Mouse (Mus musculus) liver, embryonic 16.5 days (tissue): ENCODE measurements around the gene Mxra7. TPM values are rescaled to one million over a fixed set of nuclear protein-coding genes. Genes with fewer than 3 reads are reported as not detected.

ENCODE experiments used
- ATAC-seq: fragments of 200-750 bp; cut with Nextera tagmentation; 2 replicates; pipeline ENCODE4 v1.8.0; 2017; ENCODE audit warnings: low read depth, mild to moderate bottlenecking, moderate number of reproducible peaks, moderate library complexity
- H3K27ac ChIP-seq: fragments of 300-500 bp; sonication (generic); 2 replicates; pipeline ENCODE4 v1.5.1; 2014; ENCODE audit warnings: mild to moderate bottlenecking, low read length
- H3K27me3 ChIP-seq: fragments of 300-500 bp; sonication (generic); 2 replicates; pipeline ENCODE4 v1.6.1; 2014; ENCODE audit warnings: low read depth, low read length, mixed read lengths; ENCODE audit not compliant: control insufficient read depth, insufficient read depth
- H3K36me3 ChIP-seq: fragments of 300-500 bp; sonication (generic); 2 replicates; pipeline ENCODE4 v1.6.1; 2014; ENCODE audit warnings: mild to moderate bottlenecking; ENCODE audit not compliant: control insufficient read depth, insufficient read depth
- H3K4me1 ChIP-seq: fragments of 300-500 bp; sonication (generic); 2 replicates; pipeline ENCODE4 v1.6.1; 2014; ENCODE audit warnings: low read depth, low read length, mixed read lengths; ENCODE audit not compliant: control insufficient read depth
- H3K4me2 ChIP-seq: fragments of 300-500 bp; sonication (generic); 2 replicates; pipeline ENCODE4 v1.6.1; 2014; ENCODE audit warnings: low read depth, low read length, mixed read lengths
- H3K4me3 ChIP-seq: fragments of 300-500 bp; sonication (generic); 2 replicates; pipeline ENCODE4 v1.5.1; 2014; ENCODE audit warnings: low read depth, mild to moderate bottlenecking, low read length
- H3K9ac ChIP-seq: fragments of 300-500 bp; sonication (generic); 2 replicates; pipeline ENCODE4 v1.6.1; 2014; ENCODE audit warnings: low read depth, low read length
- H3K9me3 ChIP-seq: fragments of 300-500 bp; sonication (generic); replicated peaks from 2 replicates; pipeline ENCODE4 v1.6.1; 2016; ENCODE audit warnings: low read length; ENCODE audit not compliant: control insufficient read depth
- WGBS: fragments of 180-500 bp; shearing (Covaris S2); extraction: QIAGEN DNeasy Blood & Tissue Kit; methylation state at CpG from one replicate; pipeline ENCODE4 v1.1.7; 2014; ENCODE audit not compliant: insufficient replicate concordance; 5-methylcytosine and 5-hydroxymethylcytosine counted together
- polyA plus RNA-seq: library from polyadenylated mRNA; unstranded; fragments of >200 nt; fragmentation: Nextera tagmentation; extraction: Ambion mirVana; gene quantifications from 2 replicates; pipeline ENCODE4 v1.2.1, GENCODE M21; 2015

The Mxra7 gene
- polyA plus RNA-seq, 1 experiment from 2014 or later = 1.4 TPM

DNA sequence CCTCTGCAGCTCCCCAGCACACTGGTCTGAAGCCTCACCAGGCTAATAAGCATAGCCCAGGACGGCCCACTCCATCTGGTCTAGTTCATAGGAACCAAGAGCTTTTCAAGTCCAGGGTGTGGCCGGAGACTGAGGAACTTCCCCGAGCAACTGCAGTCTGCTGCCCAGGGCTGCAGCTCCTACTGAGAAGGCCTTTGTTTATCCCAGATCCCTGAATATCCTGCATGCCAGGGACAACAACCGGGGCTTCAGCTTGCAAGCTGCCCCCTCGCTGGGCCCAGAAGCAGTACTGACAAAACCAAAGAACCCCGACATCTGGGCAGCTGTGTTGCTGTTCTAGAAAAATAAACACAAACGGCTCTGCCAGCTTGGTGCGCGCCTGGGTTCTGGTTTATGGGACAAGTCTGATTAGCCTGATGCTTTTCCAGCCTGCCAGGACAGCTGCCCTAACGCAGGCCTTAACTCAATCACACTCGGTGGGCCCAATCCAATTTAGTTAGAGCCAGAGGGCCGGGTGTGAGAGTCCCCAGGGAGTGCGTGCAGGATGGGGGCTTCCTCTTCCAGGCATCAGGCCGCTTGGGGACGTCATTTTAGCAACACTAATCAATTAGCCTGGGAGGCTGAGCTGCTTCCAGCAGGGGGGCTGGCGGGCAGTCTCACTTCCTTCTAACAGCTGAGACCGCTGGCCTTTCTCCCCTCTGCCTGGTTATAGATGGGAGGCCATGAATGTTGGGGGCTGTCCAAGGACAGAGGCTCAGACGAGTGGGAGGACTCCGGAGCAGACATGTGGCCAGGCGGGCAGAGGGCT, 13.6 kb downstream of the Mxra7 start:
- Histone ChIP-seq H3K9ac (no peak overlapping the region), H3K27me3 (no peaks in the 10 kb centered on the region), H3K36me3 (no peaks in the 10 kb centered on the region), H3K4me3 (no peak overlapping the region), H3K27ac (0 out of 2 replicates have a peak overlapping the region, but pooled peaks have one; percentile 19), H3K4me1 (peaks cover 2% of the 10 kb centered on the region; the same call in 1 of the 2 replicates), H3K4me2 (no peak overlapping the region), H3K9me3 (no peaks in the 10 kb centered on the region)
- no peak for ATAC-seq
- 36% methylated on average over 20 of the region's 20 CpGs for WGBS

- no peak overlapping the region for H3K4me3 ChIP-seq
- no peak for ATAC-seq
- no peaks in the 10 kb centered on the region for H3K9me3 ChIP-seq
- H3K27me3 ChIP-seq = no peaks in the 10 kb centered on the region
- H3K9ac ChIP-seq = no peak overlapping the region
- no peaks in the 10 kb centered on the region for H3K36me3 ChIP-seq
- H3K4me1 ChIP-seq = peaks cover 2% of the 10 kb centered on the region; the same call in 1 of the 2 replicates
- 77% methylated on average over 13 of the region's 13 CpGs for WGBS
- H3K4me2 ChIP-seq = no peak overlapping the region
- no peak overlapping the region for H3K27ac ChIP-seq
Measured at GRCm38 (mm10) chr11:116813610-116814009, 14.2 kb downstream of the Mxra7 start.

- Histone ChIP-seq H3K4me1 (peaks cover 2% of the 10 kb centered on the region; the same call in 1 of the 2 replicates), H3K36me3 (no peaks in the 10 kb centered on the region), H3K9me3 (no peaks in the 10 kb centered on the region), H3K4me2 (no peak overlapping the region), H3K4me3 (no peak overlapping the region), H3K27ac (no peak overlapping the region), H3K9ac (no peak overlapping the region), H3K27me3 (no peaks in the 10 kb centered on the region)
- WGBS = 63% methylated on average over 21 of the region's 21 CpGs
- ATAC-seq = no peak
Measured at GRCm38 (mm10) chr11:116812793-116813529, 14.9 kb downstream of the Mxra7 start.

DNA sequence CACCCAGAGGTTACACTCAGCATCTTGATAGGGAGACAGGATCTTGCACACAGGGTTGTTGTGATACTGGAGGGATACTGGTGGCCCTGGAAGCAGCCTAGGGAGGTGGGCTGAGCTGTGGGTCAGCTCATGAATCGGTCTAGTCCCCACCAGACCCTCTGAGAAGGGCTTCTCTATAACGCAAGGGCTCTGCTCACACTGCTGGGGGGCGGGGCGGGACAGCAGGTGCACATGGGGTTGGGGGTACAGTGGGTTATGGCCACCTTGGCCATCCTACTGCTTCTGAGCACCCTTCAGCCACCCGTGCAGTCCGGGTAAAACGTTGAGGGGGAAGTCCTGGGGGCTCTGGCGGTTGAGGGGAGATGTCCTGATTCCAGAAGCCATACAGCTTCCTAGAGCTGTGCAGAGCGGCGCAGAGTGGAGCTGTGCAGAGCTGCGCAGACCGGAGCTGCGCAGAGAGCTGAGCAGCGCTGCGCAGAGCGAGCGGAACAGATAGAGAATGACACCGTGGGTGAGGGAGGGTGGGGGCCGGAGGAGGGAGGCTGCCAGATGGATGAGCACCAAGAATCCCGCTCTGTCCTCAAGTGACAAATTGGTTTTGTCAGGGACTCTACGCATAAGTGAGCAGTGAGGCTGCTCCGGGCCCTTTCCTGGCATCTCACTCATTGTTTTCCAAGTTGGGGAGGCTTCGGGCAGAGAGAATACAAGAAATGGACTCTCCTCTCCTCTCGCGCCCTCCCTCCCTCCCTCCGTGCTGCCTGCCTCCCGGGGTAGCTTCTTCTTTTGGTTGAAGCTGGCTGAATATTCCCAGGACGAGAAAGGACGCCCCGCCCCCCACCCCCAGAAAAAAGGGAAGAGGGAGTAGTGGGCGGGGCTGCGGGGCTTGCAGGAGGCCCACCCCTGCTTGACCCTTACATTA, 16.6 kb downstream of the Mxra7 start:
- Histone ChIP-seq H3K9me3 (no peaks in the 10 kb centered on the region), H3K4me1 (peaks cover 2% of the 10 kb centered on the region; the same call in 1 of the 2 replicates), H3K4me2 (peak overlapping the region; percentile 55), H3K4me3 (peak overlapping the region; percentile 35), H3K27ac (no peak overlapping the region), H3K9ac (no peak overlapping the region), H3K36me3 (no peaks in the 10 kb centered on the region), H3K27me3 (no peaks in the 10 kb centered on the region)
- 10% methylated on average over 30 of the region's 32 CpGs for WGBS
- peak; percentile 49 for ATAC-seq

DNA sequence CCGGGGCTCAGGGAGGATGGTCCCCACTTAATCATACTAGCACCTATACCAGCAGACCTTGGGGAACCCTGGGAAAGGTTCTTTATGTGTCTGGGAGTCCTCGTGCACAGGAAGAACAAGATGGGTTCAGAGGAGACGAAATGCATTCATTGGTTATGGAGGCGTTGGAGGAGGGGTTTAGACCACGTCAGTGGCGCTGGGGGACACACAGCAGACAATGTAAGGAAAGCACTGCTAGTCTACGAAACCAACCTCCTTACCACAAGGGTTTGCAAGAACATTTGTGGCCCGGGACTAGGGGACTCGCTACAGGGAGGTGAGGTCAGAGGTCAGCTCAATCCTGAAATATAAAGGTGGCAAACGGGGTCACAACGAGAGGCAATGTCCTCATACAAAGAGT, 17.3 kb downstream of the Mxra7 start:
- H3K27me3 ChIP-seq = no peaks in the 10 kb centered on the region
- no peak overlapping the region for H3K4me3 ChIP-seq
- no peak overlapping the region for H3K4me2 ChIP-seq
- no peak overlapping the region for H3K27ac ChIP-seq
- no peak overlapping the region for H3K9ac ChIP-seq
- no peak for ATAC-seq
- H3K9me3 ChIP-seq = no peaks in the 10 kb centered on the region
- peaks cover 2% of the 10 kb centered on the region; the same call in 1 of the 2 replicates for H3K4me1 ChIP-seq
- 61% methylated on average over 11 of the region's 11 CpGs for WGBS
- no peaks in the 10 kb centered on the region for H3K36me3 ChIP-seq

DNA sequence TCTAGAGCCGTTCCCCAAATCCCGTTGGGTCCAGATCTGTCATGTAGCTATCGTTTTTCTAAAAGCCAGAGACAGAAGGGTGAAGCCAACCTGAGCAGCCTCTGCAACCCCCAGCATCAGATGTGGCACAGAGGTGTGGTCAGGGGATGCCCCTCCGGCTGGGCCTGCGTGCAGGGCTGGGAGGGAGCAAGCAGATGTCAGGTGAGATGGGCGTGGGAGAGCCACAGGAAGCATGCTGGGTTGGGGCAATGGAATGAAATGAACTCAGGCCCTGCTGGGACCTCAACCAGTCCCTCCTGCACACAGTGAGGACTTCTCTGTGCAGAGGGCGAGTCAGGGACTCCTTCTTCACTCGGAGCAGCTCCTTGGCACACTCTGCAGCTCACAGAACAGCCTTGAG, 18.3 kb downstream of the Mxra7 start:
- no peaks in the 10 kb centered on the region for H3K9me3 ChIP-seq
- H3K9ac ChIP-seq = no peak overlapping the region
- H3K27me3 ChIP-seq = no peaks in the 10 kb centered on the region
- peaks cover 2% of the 10 kb centered on the region; the same call in 1 of the 2 replicates for H3K4me1 ChIP-seq
- no peaks in the 10 kb centered on the region for H3K36me3 ChIP-seq
- H3K4me3 ChIP-seq = no peak overlapping the region
- H3K4me2 ChIP-seq = no peak overlapping the region
- whole genome bisulfite sequencing = 63% methylated on average over 8 of the region's 8 CpGs
- no peak overlapping the region for H3K27ac ChIP-seq
- ATAC-seq = no peak

GRCm38 (mm10) chr11:116808811-116809395, 18.9 kb downstream of the Mxra7 start:
- H3K4me1 ChIP-seq = peaks cover 2% of the 10 kb centered on the region; the same call in 1 of the 2 replicates
- H3K9me3 ChIP-seq = no peaks in the 10 kb centered on the region
- no peak for ATAC-seq
- no peak overlapping the region for H3K4me3 ChIP-seq
- no peak overlapping the region for H3K27ac ChIP-seq
- H3K27me3 ChIP-seq = no peaks in the 10 kb centered on the region
- 70% methylated on average over 11 of the region's 11 CpGs for WGBS
- no peaks in the 10 kb centered on the region for H3K36me3 ChIP-seq
- no peak overlapping the region for H3K4me2 ChIP-seq
- H3K9ac ChIP-seq = no peak overlapping the region

- H3K9ac ChIP-seq = no peak overlapping the region
- no peak for ATAC-seq
- no peak overlapping the region for H3K27ac ChIP-seq
Measured at GRCm38 (mm10) chr11:116807938-116808606, 19.8 kb downstream of the Mxra7 start.

More at GRCm38 (mm10) chr11:116807938-116808606, 19.8 kb downstream of the Mxra7 start:
- Histone ChIP-seq H3K9me3 (no peaks in the 10 kb centered on the region), H3K4me3 (no peak overlapping the region), H3K27me3 (no peaks in the 10 kb centered on the region), H3K36me3 (no peaks in the 10 kb centered on the region), H3K4me2 (no peak overlapping the region), H3K4me1 (peaks cover 2% of the 10 kb centered on the region; the same call in 1 of the 2 replicates)
- WGBS = 30% methylated on average over 7 of the region's 7 CpGs
